31 mouse cellular contexts compared by ENCODE assay signal in genomic region chr16:58704999-58705398, GRCm38 (mm10). TPM values are rescaled to one million over a fixed set of nuclear protein-coding genes. Genes with fewer than 3 reads are reported as not detected.
DNase-seq lines count a peak whose midpoint lies in the region; ATAC-seq and TF ChIP-seq lines count a peak whose summit lies in the region.
"Had no signal": no experiment of that assay in that cellular context is flagged by ENCODE, and none has a peak within 500 bp of the region (broad histone marks: within the 10 kb centered on the region; RNA-seq: fewer than 3 reads in every experiment).

No protein-coding gene starts in this region.

- ATAC-seq in midbrain, embryonic 14.5 days (ENCODE audit: low FRiP score, low TSS enrichment), result peak; percentile 40; the same call in 1 of the 2 replicates
- ATAC-seq in midbrain, embryonic 11.5 days (ENCODE audit: low FRiP score), result no peak
- peak; percentile 42; the same call in 1 of the 2 replicates for ATAC-seq in midbrain, embryonic 16.5 days
- ATAC-seq: forebrain, embryonic 15.5 days; intestine, postnatal 0 days had no signal

- no peak overlapping the region for H3K4me2 ChIP-seq in midbrain, embryonic 14.5 days (ENCODE audit: low read length)
- no peak overlapping the region for H3K4me2 ChIP-seq in midbrain, embryonic 11.5 days
- no peak overlapping the region for H3K4me2 ChIP-seq in midbrain, embryonic 16.5 days (ENCODE audit: low read length)
- H3K4me2 ChIP-seq: embryonic facial prominence, embryonic 15.5 days; forebrain, embryonic 15.5 days; heart, embryonic 12.5 days; hindbrain, embryonic 15.5 days had no signal

- no peaks in the 10 kb centered on the region for H3K4me1 ChIP-seq in midbrain, embryonic 14.5 days (ENCODE audit: control insufficient read depth, insufficient read depth, low read length)
- no peaks in the 10 kb centered on the region for H3K4me1 ChIP-seq in midbrain, embryonic 11.5 days (ENCODE audit: control insufficient read depth, insufficient read depth, low read length)
- no peaks in the 10 kb centered on the region for H3K4me1 ChIP-seq in midbrain, embryonic 16.5 days (ENCODE audit: control insufficient read depth, insufficient read depth, low read length)
- peaks cover 28% of the 10 kb centered on the region; the same call in 1 of the 2 replicates for H3K4me1 ChIP-seq in small intestine, adult 2 months (ENCODE audit: control insufficient read depth, insufficient read depth, insufficient read length, low read length)
- H3K4me1 ChIP-seq: embryonic facial prominence, embryonic 15.5 days; forebrain, embryonic 15.5 days; hindbrain, embryonic 15.5 days had no signal

- H3K36me3 ChIP-seq in midbrain, embryonic 14.5 days (ENCODE audit: control insufficient read depth, insufficient read depth, low read length), result no peaks in the 10 kb centered on the region
- no peaks in the 10 kb centered on the region for H3K36me3 ChIP-seq in midbrain, embryonic 11.5 days (ENCODE audit: control insufficient read depth, insufficient read depth, low read length)
- H3K36me3 ChIP-seq in midbrain, embryonic 16.5 days (ENCODE audit: control insufficient read depth, insufficient read depth, low read length), result no peaks in the 10 kb centered on the region
- H3K36me3 ChIP-seq in small intestine, adult 2 months (ENCODE audit: control insufficient read depth, insufficient read depth, low read length), result no peaks in the 10 kb centered on the region
- H3K36me3 ChIP-seq: embryonic facial prominence, embryonic 15.5 days; forebrain, embryonic 15.5 days; heart, embryonic 12.5 days; hindbrain, embryonic 15.5 days had no signal

- DNase-seq in gastrocnemius, adult 2 months, result no peak
- no peak for DNase-seq in gastrocnemius, postnatal 25 days
- peak; percentile 14 for DNase-seq in midbrain, embryonic 14.5 days
- DNase-seq in midbrain, embryonic 11.5 days (ENCODE audit: low spot score, missing footprints), result no peak
- no peak for DNase-seq in kidney, adult 8-10 months
- DNase-seq in embryo, embryonic 9.5 days (ENCODE audit: extremely low spot score), result no peak
- DNase-seq: adrenal gland, postnatal 25 days; cerebellum, adult 8-10 months; cerebellum, postnatal 36 days; gastrocnemius, postnatal 10 days; heart, adult 18-20 months; heart, postnatal 10 days; thymus, adult 18-20 months; thymus, postnatal 36 days had no signal

- H3K27ac ChIP-seq in gastrocnemius, adult 2 months, result peak overlapping the region; percentile 79; the same call in 1 of the 2 replicates
- H3K27ac ChIP-seq in midbrain, embryonic 14.5 days (replicated peaks; ENCODE audit: low read depth, low read length), result no peak overlapping the region
- H3K27ac ChIP-seq in midbrain, embryonic 11.5 days (ENCODE audit: low read depth, low read length), result no peak overlapping the region
- no peak overlapping the region for H3K27ac ChIP-seq in midbrain, embryonic 16.5 days (ENCODE audit: low read length)
- H3K27ac ChIP-seq in small intestine, adult 2 months (ENCODE audit: insufficient read depth, low read depth, low read length), result peak overlapping the region; percentile 27
- H3K27ac ChIP-seq: embryonic facial prominence, embryonic 15.5 days; forebrain, embryonic 15.5 days; hindbrain, embryonic 15.5 days; macrophage had no signal

- no peaks in the 10 kb centered on the region for H3K27me3 ChIP-seq in midbrain, embryonic 14.5 days (ENCODE audit: control insufficient read depth, insufficient read depth, low read length)
- H3K27me3 ChIP-seq in midbrain, embryonic 11.5 days (ENCODE audit: control insufficient read depth, insufficient read depth, low read length), result no peaks in the 10 kb centered on the region
- H3K27me3 ChIP-seq in midbrain, embryonic 16.5 days (ENCODE audit: control insufficient read depth, insufficient read depth, low read depth, low read length), result no peaks in the 10 kb centered on the region
- no peaks in the 10 kb centered on the region for H3K27me3 ChIP-seq in small intestine, adult 2 months (ENCODE audit: control insufficient read depth, insufficient read depth, low read length)
- H3K27me3 ChIP-seq: embryonic facial prominence, embryonic 15.5 days; forebrain, embryonic 15.5 days; heart, embryonic 12.5 days; hindbrain, embryonic 15.5 days had no signal

- no peak overlapping the region for H3K4me3 ChIP-seq in gastrocnemius, adult 2 months
- no peak overlapping the region for H3K4me3 ChIP-seq in midbrain, embryonic 14.5 days (replicated peaks; ENCODE audit: low read depth, low read length)
- H3K4me3 ChIP-seq in midbrain, embryonic 11.5 days (ENCODE audit: low read depth, low read length), result no peak overlapping the region
- H3K4me3 ChIP-seq in midbrain, embryonic 16.5 days (ENCODE audit: low read depth, low read length), result no peak overlapping the region
- no peak overlapping the region for H3K4me3 ChIP-seq in small intestine, adult 2 months (ENCODE audit: low read depth, low read length)
- H3K4me3 ChIP-seq: embryonic facial prominence, embryonic 15.5 days; forebrain, embryonic 15.5 days; heart, embryonic 12.5 days; hindbrain, embryonic 15.5 days; myocyte had no signal

- TF ChIP-seq POLR2A in small intestine, adult 2 months (IDR thresholded peaks at IDR 0.05; ENCODE audit: low read depth, low read length), result no peak

- H3K9me3 ChIP-seq in midbrain, embryonic 14.5 days (ENCODE audit: control insufficient read depth, low read length), result no peaks in the 10 kb centered on the region
- no peaks in the 10 kb centered on the region for H3K9me3 ChIP-seq in midbrain, embryonic 11.5 days (ENCODE audit: control insufficient read depth, low read length)
- H3K9me3 ChIP-seq in midbrain, embryonic 16.5 days (replicated peaks; ENCODE audit: control insufficient read depth, low read length, poor library complexity, severe bottlenecking), result no peaks in the 10 kb centered on the region
- H3K9me3 ChIP-seq: embryonic facial prominence, embryonic 15.5 days; forebrain, embryonic 15.5 days; heart, embryonic 12.5 days; hindbrain, embryonic 15.5 days had no signal

- H3K9ac ChIP-seq in midbrain, embryonic 14.5 days (replicated peaks; ENCODE audit: low read length), result no peak overlapping the region
- H3K9ac ChIP-seq in midbrain, embryonic 11.5 days (ENCODE audit: low read length), result no peak overlapping the region
- no peak overlapping the region for H3K9ac ChIP-seq in midbrain, embryonic 16.5 days (ENCODE audit: low read depth, low read length)
- H3K9ac ChIP-seq: embryonic facial prominence, embryonic 15.5 days; forebrain, embryonic 15.5 days; heart, embryonic 12.5 days; hindbrain, embryonic 15.5 days had no signal

- intact Hi-C loops in gastrocnemius, adult 2 months (cut with DNase I), result no loop called here

- TF ChIP-seq CTCF in gastrocnemius, adult 2 months (IDR thresholded peaks at IDR 0.05), result no peak
- no peak for TF ChIP-seq CTCF in small intestine, adult 2 months (IDR thresholded peaks at IDR 0.05; ENCODE audit: extremely low read depth, insufficient read length, insufficient replicate concordance, low read depth, low read length)

RNA-seq across cellular contexts. Expression of gene Gpr15, which starts 13.9 kb away (rescaled TPM):
- not detected for total RNA-seq in gastrocnemius, adult 2 months (2021)
- not detected for total RNA-seq in gastrocnemius, postnatal 25 days (2021)
- polyA plus RNA-seq in midbrain, embryonic 14.5 days (2014; fragmentation: Nextera tagmentation; extraction: Ambion mirVana), result 0.13 TPM in 1 of 2 replicates, not detected in the other
- polyA plus RNA-seq in midbrain, embryonic 11.5 days (2014; fragmentation: Nextera tagmentation; extraction: Ambion mirVana), result 0.10 TPM in 1 of 2 replicates, not detected in the other
- 0.18 TPM in 1 of 2 replicates, not detected in the other for polyA plus RNA-seq in midbrain, embryonic 16.5 days (2015; fragmentation: Nextera tagmentation; extraction: Ambion mirVana)
- 0.10 TPM in 1 of 2 replicates, not detected in the other for polyA plus RNA-seq in small intestine, adult 2 months (2012; rRNA removed)
- total RNA-seq: adrenal gland, postnatal 25 days; gastrocnemius, postnatal 10 days; heart, adult 18-20 months; heart, postnatal 10 days; layer of hippocampus, postnatal 25 days; liver, adult 2 months had no signal
- polyA plus RNA-seq: heart, embryonic 12.5 days; hindbrain, embryonic 15.5 days; kidney, embryonic 16.5 days; limb, embryonic 11.5 days; liver, embryonic 16.5 days; macrophage; myocyte; stomach, embryonic 16.5 days had no signal

RNA-seq across cellular contexts. Expression of gene Cldnd1, which starts 22.7 kb away (rescaled TPM):
- total RNA-seq in gastrocnemius, adult 2 months (2021), result 10 to 100 TPM; 64.8 to 82.8 TPM
- total RNA-seq in gastrocnemius, postnatal 25 days (2021), result 10 to 100 TPM; 63.9 to 64.2 TPM
- 134 and 151 TPM in 2 replicates for polyA plus RNA-seq in midbrain, embryonic 14.5 days (2014; fragmentation: Nextera tagmentation; extraction: Ambion mirVana)
- polyA plus RNA-seq in midbrain, embryonic 11.5 days (2014; fragmentation: Nextera tagmentation; extraction: Ambion mirVana), result 125 and 137 TPM in 2 replicates
- 144 and 152 TPM in 2 replicates for polyA plus RNA-seq in midbrain, embryonic 16.5 days (2015; fragmentation: Nextera tagmentation; extraction: Ambion mirVana)
- 28.0 and 43.0 TPM in 2 replicates for polyA plus RNA-seq in small intestine, adult 2 months (2012; rRNA removed)

RNA-seq across cellular contexts. Expression of gene Cpox, which starts 34.9 kb away (rescaled TPM):
- total RNA-seq in gastrocnemius, adult 2 months (2021), result 10 to 100 TPM; 20.2 to 25.4 TPM
- 10 to 100 TPM; 18.9 to 21.6 TPM for total RNA-seq in gastrocnemius, postnatal 25 days (2021)
- 11.7 and 13.3 TPM in 2 replicates for polyA plus RNA-seq in midbrain, embryonic 14.5 days (2014; fragmentation: Nextera tagmentation; extraction: Ambion mirVana)
- polyA plus RNA-seq in midbrain, embryonic 11.5 days (2014; fragmentation: Nextera tagmentation; extraction: Ambion mirVana), result 16.7 and 17.6 TPM in 2 replicates
- polyA plus RNA-seq in midbrain, embryonic 16.5 days (2015; fragmentation: Nextera tagmentation; extraction: Ambion mirVana), result 13.5 and 13.6 TPM in 2 replicates
- polyA plus RNA-seq in small intestine, adult 2 months (2012; rRNA removed), result 10.5 and 12.0 TPM in 2 replicates

RNA-seq across cellular contexts. Expression of gene Olfr172, which starts 58.0 kb away (rescaled TPM):
- not detected for total RNA-seq in gastrocnemius, adult 2 months (2021)
- not detected for total RNA-seq in gastrocnemius, postnatal 25 days (2021)
- not detected in 2 replicates for polyA plus RNA-seq in midbrain, embryonic 14.5 days (2014; fragmentation: Nextera tagmentation; extraction: Ambion mirVana)
- not detected in 2 replicates for polyA plus RNA-seq in midbrain, embryonic 11.5 days (2014; fragmentation: Nextera tagmentation; extraction: Ambion mirVana)
- not detected in 2 replicates for polyA plus RNA-seq in midbrain, embryonic 16.5 days (2015; fragmentation: Nextera tagmentation; extraction: Ambion mirVana)
- not detected in 2 replicates for polyA plus RNA-seq in small intestine, adult 2 months (2012; rRNA removed)
- total RNA-seq: adrenal gland, postnatal 25 days; gastrocnemius, postnatal 10 days; heart, adult 18-20 months; heart, postnatal 10 days; layer of hippocampus, postnatal 25 days; liver, adult 2 months had no signal
- polyA plus RNA-seq: brain, embryonic 14.5 days; embryonic facial prominence, embryonic 15.5 days; forebrain, embryonic 15.5 days; heart, embryonic 12.5 days; hindbrain, embryonic 15.5 days; intestine, postnatal 0 days; kidney, embryonic 16.5 days; limb, embryonic 11.5 days; liver, adult 2 months; liver, embryonic 16.5 days; lung, embryonic 16.5 days; macrophage; myocyte; stomach, embryonic 16.5 days had no signal

Comparison
In these comparisons a context has a peak if more than half of its experiments do, and no peak if none do; other contexts are left out.
1. H3K27ac ChIP-seq: peak in gastrocnemius, adult 2 months (single experiment) and small intestine, adult 2 months (single experiment); none in midbrain, embryonic 14.5 days (single experiment), midbrain, embryonic 11.5 days (single experiment) and midbrain, embryonic 16.5 days (single experiment).